Mouse (Mus musculus): ENCODE measurements around the gene Yjefn3. TPM values are rescaled to one million over a fixed set of nuclear protein-coding genes. Genes with fewer than 3 reads are reported as not detected.

Yjefn3 gene
- total RNA-seq, 2 experiments from 2014 or later: 2.2 to 3.1 TPM

- no peak for DNase-seq (ENCODE audit: low spot score in 2 of 2)
These were observed 9.4 kb upstream of the Yjefn3 start for GRCm38 (mm10) chr8:69911917-69912316.

DNA sequence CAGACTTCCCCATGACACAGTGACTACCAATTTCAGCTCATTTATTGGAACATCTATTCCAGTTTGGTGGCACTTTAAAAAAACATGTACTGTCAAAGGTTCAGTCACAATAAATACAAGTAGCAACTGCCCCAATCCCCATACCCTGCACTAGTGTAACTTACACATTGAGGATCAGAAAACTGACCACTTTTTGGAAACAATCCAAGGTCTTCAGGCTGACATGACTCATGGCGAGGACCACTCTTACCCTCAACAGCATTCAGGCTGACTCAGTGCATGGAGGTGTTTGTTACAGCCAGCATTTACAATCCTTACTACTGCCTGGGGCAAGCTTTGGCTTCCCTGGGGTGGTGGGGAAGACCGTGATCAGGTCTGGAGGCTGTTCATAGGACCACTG is 4.6 kb upstream of the Yjefn3 start:
- no peak for DNase-seq (ENCODE audit: low spot score in 2 of 2)

GRCm38 (mm10) chr8:69906260-69906659 is 3.7 kb upstream of the Yjefn3 start:
- DNase-seq (ENCODE audit: low spot score in 2 of 2): no peak

DNA sequence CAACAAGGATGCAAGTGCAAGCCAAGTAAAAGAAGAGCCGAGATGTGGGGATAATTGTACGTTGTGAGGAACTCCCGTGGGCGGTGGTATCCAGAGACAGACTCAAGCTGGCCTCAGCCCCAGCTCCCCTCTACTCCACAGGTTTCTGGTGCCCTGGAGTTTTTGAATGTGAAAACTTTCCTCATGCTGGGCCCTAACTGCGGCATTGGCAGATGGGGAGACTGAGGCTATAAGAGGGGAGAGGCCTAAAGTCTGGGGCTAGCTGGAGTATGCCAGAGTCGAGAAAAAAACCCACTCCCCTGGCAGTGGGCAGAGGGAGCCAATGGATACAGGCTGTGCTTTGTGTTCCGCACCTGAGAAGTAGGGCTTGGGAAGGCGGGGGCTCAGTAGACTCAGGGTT is 1.6 kb upstream of the Yjefn3 start:
- no peak for DNase-seq (ENCODE audit: low spot score in 2 of 2)

GRCm38 (mm10) chr8:69903063-69903542 is 591 bp upstream of the Yjefn3 start:
- peak; percentile 98 for DNase-seq (ENCODE audit: low spot score in 2 of 2)

DNA sequence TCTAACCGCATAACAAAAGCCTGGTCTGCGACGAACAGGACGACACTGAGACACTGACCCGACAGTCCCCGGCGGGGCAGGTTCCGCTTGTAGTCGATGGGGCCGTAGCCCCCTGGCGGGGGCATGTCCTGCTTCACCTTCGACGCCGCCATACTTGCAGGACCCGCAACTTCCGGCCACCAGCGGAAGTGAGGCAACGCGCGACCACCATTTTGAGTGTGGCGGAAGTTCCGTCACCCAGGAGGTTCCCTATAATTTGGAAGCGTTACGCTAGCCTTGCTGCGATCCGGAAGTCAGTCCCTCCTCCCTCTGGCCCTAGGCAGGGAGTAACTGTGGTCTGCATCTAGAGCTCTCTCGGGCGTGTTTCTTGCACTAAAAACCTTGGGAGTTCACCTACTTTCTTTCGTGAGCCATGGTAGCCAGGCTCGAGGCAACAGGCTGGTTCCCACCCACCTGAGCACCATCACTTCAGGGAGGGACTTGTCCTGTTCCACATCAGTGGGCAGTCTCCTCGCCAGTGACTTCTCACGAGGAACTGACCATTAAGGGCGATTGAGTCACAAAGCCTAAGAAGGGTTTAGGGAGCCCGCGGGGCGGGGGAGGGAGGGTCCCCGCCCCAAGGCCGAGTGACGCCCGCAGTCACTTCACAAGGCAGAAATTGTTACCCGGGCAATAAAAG is 889 bp downstream of the Yjefn3 start:
- peak; percentile 96 to 98 for DNase-seq (ENCODE audit: low spot score in 2 of 2)

- no peak for DNase-seq (ENCODE audit: low spot score in 2 of 2)
These were observed 1.5 kb downstream of the Yjefn3 start for GRCm38 (mm10) chr8:69900895-69901451.

- no peak for DNase-seq (ENCODE audit: low spot score in 2 of 2)
These were observed 2.6 kb downstream of the Yjefn3 start for GRCm38 (mm10) chr8:69899876-69900275.

GRCm38 (mm10) chr8:69897857-69898256 is 4.7 kb downstream of the Yjefn3 start:
- DNase-seq (ENCODE audit: low spot score in 2 of 2): no peak

GRCm38 (mm10) chr8:69895772-69896451 is 6.6 kb downstream of the Yjefn3 start:
- DNase-seq (ENCODE audit: low spot score in 2 of 2): no peak

DNA sequence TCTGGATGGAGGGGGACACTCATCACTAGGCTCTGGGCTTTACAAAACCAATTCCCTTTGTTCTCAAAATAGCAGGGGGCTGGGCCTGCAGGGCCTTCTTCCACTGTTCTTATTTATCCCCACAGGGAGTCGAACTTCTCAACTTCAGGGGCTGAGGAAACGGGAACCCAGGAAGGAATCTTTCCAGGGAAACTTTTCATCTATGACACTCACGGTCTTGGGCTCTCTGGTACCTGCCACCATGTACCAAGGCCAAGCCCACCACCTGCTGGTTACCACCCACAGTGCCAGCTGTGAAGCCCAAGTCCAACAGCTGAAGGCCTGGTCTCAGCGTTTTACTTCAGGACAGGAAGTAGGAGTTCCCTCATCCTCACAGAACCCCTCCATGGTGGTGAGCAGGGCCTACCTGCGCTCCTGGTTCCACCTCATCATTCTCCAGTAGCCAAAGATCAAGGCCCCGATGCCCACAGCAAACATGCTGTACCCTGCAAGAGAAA is 7.6 kb downstream of the Yjefn3 start:
- no peak for DNase-seq (ENCODE audit: low spot score in 2 of 2)

GRCm38 (mm10) chr8:69893863-69894262 is 8.6 kb downstream of the Yjefn3 start:
- DNase-seq (ENCODE audit: low spot score in 2 of 2): no peak

DNA sequence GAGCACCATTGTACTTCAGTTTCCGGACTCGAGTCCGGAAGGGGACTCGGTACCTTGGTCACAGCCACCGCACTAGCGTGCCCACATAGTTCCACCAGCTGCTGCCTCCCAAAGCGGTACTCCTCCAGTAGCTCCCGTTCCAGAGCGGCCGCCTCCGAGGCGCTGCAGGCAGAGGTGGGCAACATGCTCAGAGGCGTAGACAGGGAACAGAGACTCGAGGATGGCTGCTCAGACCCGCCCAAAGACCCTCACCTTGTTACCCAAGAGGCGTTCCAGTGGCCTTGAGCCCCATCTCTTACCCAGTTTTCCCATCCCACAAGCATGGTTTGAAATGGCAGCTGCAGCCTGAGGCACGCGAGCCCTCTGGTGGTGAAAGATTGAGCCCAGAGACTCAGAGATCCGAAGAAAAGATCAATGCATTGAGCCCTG is 11.7 kb downstream of the Yjefn3 start:
- no peak for DNase-seq (ENCODE audit: low spot score in 2 of 2)

- no peak for DNase-seq (ENCODE audit: low spot score in 2 of 2)
These were observed 13.6 kb downstream of the Yjefn3 start for GRCm38 (mm10) chr8:69888902-69889301.

GRCm38 (mm10) chr8:69888244-69888866 is 14.2 kb downstream of the Yjefn3 start:
- DNase-seq (ENCODE audit: low spot score in 2 of 2): no peak

- no peak for DNase-seq (ENCODE audit: low spot score in 2 of 2)
These were observed 14.9 kb downstream of the Yjefn3 start, which contains the start of gene Cilp2 for GRCm38 (mm10) chr8:69887289-69888243. TSS of gene Cilp2 (minus strand) at chr8:69887687.

DNA sequence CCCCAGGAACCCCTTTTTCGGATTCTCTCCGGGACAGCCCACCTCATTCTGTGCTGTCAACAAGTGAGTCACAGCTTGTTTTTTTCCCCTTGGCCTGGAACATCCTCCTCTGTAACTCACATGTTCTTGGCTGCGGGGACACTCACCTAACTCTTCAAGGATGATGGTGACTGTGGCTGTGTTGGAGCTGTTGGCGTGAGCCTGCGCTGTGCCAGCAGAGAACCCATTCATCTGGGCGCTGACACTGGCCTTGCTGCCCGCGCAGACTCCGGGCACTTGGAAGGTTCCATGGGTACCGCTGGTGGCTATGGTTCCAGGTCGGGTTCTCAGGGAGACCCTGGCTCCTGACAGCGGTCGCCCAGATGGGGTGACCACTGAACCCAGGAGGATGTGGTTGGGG is 18.4 kb downstream of the Yjefn3 start:
- no peak for DNase-seq (ENCODE audit: low spot score in 2 of 2)

DNA sequence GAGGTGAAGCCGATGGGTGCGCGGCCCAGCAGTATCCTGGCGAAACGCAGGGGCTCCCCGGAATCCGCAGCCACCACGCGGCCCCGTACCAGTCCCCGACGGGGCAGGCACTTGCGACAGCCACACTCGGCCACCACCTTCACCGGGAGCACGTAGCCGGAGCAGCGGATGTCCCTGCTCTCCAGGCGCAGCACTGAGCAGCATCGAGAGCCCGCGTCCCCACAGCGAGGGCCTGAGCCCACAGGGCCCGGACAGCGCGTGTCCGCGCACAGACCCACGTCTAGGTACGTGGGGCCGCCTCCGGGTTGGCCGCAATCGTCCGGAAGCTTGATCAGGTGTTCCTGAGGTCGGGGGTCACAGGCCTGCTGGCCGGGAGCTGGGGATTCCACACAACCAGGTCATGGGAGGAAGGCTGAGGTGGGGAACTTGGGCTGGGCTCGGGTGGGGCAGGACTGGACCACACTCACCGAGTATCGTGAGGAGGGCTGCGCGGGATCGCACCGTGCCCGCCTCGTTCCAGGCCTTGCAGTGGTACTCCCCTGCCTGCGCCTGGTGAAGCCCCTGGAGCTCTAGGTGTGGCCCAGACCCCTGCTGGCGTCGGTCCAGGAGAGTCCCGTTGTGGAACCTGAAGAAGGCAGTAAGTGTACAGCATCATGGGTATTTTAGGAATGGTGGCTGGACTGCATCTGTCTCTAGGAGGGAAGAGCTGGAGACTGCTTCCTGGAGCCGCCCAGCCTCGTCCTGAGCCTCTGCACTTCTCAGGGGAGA is 19.5 kb downstream of the Yjefn3 start:
- no peak for DNase-seq (ENCODE audit: low spot score in 2 of 2)

DNA sequence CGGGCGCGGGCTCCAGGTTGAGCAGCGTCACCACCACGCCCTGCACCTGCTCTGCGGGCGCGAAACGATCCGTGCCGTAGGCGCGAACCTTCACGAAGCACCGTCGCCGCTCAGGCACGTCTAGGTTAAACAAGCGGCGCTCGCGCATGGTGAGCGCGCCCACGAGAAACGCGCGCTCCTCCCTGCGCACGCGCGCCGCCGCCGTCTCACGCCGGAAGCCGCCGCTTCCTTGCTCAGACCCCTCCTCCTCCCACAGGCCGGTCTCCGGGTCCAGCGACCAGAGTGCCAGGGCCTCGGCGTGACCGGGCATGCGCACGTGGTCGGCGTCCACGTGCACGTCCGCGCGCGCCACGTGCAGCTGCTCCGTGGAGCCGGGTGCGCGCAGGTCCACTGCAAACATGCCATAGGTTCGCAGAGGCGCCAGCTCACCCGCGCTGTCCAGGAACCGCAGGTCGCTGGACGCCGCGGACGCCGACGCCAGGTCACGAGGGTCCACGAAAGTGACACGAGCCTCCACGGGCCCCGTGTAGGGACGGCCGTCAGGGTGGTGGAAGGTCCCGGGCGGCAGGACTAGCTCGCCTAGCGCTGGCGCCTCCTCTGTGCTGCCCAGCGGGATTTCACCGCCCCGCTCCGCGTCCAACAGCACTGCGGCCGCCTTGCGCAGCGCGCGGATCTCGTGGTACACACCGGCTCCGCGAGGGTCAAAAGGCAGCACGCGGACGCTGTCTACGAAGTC is 20.3 kb downstream of the Yjefn3 start:
- no peak for DNase-seq (ENCODE audit: low spot score in 2 of 2)

Data from adrenal gland, adult 18-20 months (tissue).